Mouse (Mus musculus): ENCODE data around the gene Lipf. TPM values are rescaled to one million over a fixed set of nuclear protein-coding genes. Genes with fewer than 3 reads are reported as not detected.

Lipf gene
- polyA plus RNA-seq (2014; fragmentation: Illumina TruSeq; extraction: RNeasy Lipid Tissue Mini Kit (QIAGEN cat#74804); ENCODE audit: low read depth, low replicate concordance) = not detected

DNA sequence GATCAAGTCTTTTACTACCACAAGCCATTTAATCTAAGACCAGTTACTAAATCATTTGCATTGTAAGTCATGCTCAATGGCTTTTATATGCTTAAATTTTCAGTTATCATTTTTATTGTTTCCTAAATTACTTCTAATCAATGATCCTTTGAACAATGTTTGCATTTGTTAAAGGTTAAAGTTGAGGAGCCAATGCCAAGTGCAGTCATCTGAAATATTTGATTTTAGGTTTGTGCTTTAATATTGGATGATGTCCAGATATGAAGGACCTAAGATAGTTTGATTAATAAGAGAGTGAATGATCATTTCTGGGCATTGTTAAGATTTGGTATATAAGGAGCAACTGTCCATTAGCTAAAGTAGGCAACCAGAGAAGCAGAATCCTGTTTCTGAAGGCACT, at the start of gene Lipf:
Gene Lipf, plus strand, starts transcription at position 301 of the 400 bp plus-strand sequence.

GRCm38 (mm10) chr19:34008002-34008401, 47.0 kb downstream of the Lipf start, which contains the start of gene Lipk:
Gene Lipk (plus strand): TSS chr19:34008290.

Other genes starting within 250 kb of the Lipf start
- gene Lipo2, start 209.8 kb upstream of the Lipf start, polyA plus RNA-seq (2014; fragmentation: Illumina TruSeq; extraction: RNeasy Lipid Tissue Mini Kit (QIAGEN cat#74804); ENCODE audit: low read depth, low replicate concordance) = not detected
- gene Lipo3, start 199.2 kb upstream of the Lipf start, polyA plus RNA-seq (2014; fragmentation: Illumina TruSeq; extraction: RNeasy Lipid Tissue Mini Kit (QIAGEN cat#74804); ENCODE audit: low read depth, low replicate concordance) = 81.1 TPM
- not detected for gene Lipo1, start 173.7 kb upstream of the Lipf start, polyA plus RNA-seq (2014; fragmentation: Illumina TruSeq; extraction: RNeasy Lipid Tissue Mini Kit (QIAGEN cat#74804); ENCODE audit: low read depth, low replicate concordance)
- not detected for gene Lipk, start 47.1 kb downstream of the Lipf start, polyA plus RNA-seq (2014; fragmentation: Illumina TruSeq; extraction: RNeasy Lipid Tissue Mini Kit (QIAGEN cat#74804); ENCODE audit: low read depth, low replicate concordance)
- not detected for gene Lipn, start 106.2 kb downstream of the Lipf start, polyA plus RNA-seq (2014; fragmentation: Illumina TruSeq; extraction: RNeasy Lipid Tissue Mini Kit (QIAGEN cat#74804); ENCODE audit: low read depth, low replicate concordance)
- not detected for gene Lipm, start 139.7 kb downstream of the Lipf start, polyA plus RNA-seq (2014; fragmentation: Illumina TruSeq; extraction: RNeasy Lipid Tissue Mini Kit (QIAGEN cat#74804); ENCODE audit: low read depth, low replicate concordance)
- gene Ankrd22, start 204.9 kb downstream of the Lipf start, polyA plus RNA-seq (2014; fragmentation: Illumina TruSeq; extraction: RNeasy Lipid Tissue Mini Kit (QIAGEN cat#74804); ENCODE audit: low read depth, low replicate concordance) = not detected
- 9.3 TPM for gene Stambpl1, start 231.0 kb downstream of the Lipf start, polyA plus RNA-seq (2014; fragmentation: Illumina TruSeq; extraction: RNeasy Lipid Tissue Mini Kit (QIAGEN cat#74804); ENCODE audit: low read depth, low replicate concordance)

All from adrenal gland, adult 10 weeks (tissue).